In genomic region chr8:56063081-56063480, GRCm38 (mm10) we compare ENCODE assay signal across 7 mouse cellular contexts.
DNase-seq lines count a peak whose midpoint lies in the region.

No protein-coding gene starts in this region.

- peak; percentile 13 to 51 for DNase-seq in layer of hippocampus, adult 18-20 months (ENCODE audit: low spot score in 2 of 2)
- no peak for DNase-seq in layer of hippocampus, adult 9-10 months (ENCODE audit: low spot score)
- DNase-seq in adipocyte (ENCODE audit: low spot score) = peak; percentile 64
- DNase-seq in embryo, embryonic 9.5 days (ENCODE audit: extremely low spot score) = peak; percentile 42
- peak; percentile 30 for DNase-seq in kidney, postnatal 14 days
- DNase-seq in lung, postnatal 25 days (ENCODE audit: low spot score) = peak; percentile 37
- peak; percentile 71 for DNase-seq in urinary bladder, postnatal 14 days (ENCODE audit: low spot score)
